Mouse (Mus musculus) fat pad, adult 2 months (tissue): ENCODE data around the gene Wdr6.

ENCODE experiments used
- DNase-seq: peaks from one replicate; pipeline ENCODE4 v3.0.0-alpha.2; 2011; ENCODE audit warnings: low read depth, low spot score; ENCODE audit errors: extremely low read depth

The Wdr6 gene

DNA sequence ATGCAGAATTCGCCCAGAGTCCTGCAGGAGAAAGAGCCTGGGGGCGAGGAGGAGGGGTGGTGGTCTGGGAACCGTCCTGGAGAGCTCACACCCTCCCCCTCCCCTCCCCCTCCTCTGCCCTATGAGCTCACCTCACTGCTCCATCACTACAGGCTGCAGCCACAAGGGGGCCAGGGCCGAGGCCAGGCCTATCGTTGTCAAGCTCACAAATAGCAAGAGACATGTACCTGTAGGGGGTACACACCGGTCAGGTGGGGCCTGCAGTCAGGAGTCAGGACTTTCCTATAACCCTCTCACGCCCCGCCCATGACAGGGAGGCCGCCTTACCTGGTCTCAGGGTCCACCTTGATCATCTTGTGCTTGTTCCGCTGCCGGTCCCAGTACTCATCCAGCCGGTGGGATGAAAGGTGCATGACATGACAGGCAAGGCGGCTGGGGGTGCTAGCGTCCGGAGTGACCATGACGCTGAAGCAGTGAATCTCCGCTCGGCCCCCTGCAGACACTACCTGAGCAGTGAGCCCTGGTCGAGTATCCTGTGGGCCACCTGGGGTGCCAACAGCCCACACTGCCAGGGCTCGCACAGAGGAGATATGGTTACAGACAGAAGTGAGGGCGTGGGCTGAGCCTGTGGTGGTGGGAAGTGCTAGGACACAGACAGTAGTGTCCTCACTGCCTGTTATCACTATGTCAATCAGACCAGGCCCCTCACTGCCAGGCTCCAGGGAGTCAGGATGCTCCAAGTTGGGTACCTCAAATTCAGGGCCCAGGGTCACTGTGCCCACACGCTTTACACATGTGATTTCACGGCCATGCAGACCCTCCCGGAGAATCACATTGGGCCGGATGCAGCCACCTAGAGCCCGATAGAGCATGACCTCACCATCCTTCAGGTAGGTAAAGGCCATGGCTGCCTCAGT lies 4.5 kb downstream of the Wdr6 start:
- no peak for DNase-seq

GRCm38 (mm10) chr9:108572321-108572720 lies 6.2 kb downstream of the Wdr6 start:
- DNase-seq = no peak

GRCm38 (mm10) chr9:108571401-108571973 lies 7.1 kb downstream of the Wdr6 start:
- no peak for DNase-seq

- DNase-seq = no peak
These were observed 8.2 kb downstream of the Wdr6 start for GRCm38 (mm10) chr9:108570207-108570896.

- peak; percentile 46 for DNase-seq
These were observed 8.9 kb downstream of the Wdr6 start, which contains the start of gene Dalrd3 for GRCm38 (mm10) chr9:108569381-108570206. TSS of gene Dalrd3 (plus strand) at chr9:108569886.

DNA sequence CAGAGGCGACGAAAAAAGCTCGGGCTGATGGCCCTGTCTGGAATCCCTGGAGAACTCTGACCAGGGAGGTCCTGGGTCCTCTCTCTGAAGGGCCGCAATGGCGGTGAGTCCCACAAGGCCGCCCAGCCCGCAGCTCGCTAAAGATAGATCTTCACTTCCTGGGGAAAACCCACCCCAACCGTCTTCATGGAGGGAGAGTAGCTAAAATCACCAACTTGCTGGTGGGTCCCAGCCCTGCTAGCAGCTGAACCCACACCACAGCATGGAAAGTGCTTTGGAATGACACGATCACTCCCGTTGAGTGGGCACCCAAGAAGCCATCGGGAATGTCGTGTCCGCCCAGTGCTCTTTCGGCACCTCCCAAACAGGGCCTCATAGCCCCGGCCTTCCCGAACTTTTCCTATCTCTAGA lies 10.0 kb downstream of the Wdr6 start:
- DNase-seq = no peak

- DNase-seq = no peak
These were observed 10.6 kb downstream of the Wdr6 start for GRCm38 (mm10) chr9:108567931-108568419.

DNA sequence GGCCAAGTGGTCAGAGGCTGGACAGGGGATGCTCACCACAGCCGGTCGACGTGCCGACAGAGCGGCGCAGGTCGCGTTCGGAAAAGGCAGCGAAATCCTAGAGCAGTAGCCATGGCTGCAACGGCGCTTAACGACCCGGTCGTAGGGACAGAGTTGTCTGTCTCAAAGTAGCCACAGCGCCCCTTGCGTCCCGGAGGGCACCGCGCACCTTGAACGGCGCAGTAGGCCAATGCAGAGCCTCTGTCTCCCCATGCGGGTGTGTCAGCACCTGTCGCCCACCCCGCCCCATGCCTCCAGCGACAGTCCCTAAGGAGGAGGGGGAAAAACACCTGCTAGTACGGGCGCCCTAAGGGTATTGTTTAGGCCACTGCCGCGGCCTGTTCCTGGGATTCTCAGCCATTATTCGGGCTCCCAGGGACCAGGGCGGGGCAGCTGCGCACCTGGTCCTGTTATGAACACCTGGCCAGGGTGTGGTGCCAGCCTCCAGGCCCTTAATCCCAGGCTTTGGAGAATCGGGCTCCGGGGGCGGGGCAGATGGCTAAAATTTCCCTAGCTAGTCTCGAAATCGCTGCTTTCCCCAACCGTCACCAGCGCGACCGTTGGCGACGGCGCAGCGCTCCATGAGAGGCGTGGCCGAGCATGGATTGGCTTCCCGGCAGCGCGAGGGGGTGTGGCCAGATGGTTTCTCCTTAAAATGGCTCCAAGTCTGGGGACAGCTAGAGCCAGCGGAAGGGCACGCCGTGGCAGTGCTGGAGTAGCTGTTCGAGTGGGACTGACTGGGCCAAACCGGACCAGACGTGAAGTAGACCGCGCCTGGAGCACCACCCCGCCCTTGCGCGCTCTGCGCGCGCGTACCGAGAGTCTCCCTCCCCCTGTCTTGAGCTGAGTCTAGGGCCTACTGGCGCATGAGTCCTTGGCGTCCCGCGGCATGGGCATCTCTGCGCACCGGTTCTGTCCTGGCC lies 11.4 kb downstream of the Wdr6 start, which contains the start of gene Ndufaf3:
Ndufaf3 (minus strand) TSS at position 620 of the 962 bp plus-strand sequence.
- DNase-seq = peak; percentile 70

DNA sequence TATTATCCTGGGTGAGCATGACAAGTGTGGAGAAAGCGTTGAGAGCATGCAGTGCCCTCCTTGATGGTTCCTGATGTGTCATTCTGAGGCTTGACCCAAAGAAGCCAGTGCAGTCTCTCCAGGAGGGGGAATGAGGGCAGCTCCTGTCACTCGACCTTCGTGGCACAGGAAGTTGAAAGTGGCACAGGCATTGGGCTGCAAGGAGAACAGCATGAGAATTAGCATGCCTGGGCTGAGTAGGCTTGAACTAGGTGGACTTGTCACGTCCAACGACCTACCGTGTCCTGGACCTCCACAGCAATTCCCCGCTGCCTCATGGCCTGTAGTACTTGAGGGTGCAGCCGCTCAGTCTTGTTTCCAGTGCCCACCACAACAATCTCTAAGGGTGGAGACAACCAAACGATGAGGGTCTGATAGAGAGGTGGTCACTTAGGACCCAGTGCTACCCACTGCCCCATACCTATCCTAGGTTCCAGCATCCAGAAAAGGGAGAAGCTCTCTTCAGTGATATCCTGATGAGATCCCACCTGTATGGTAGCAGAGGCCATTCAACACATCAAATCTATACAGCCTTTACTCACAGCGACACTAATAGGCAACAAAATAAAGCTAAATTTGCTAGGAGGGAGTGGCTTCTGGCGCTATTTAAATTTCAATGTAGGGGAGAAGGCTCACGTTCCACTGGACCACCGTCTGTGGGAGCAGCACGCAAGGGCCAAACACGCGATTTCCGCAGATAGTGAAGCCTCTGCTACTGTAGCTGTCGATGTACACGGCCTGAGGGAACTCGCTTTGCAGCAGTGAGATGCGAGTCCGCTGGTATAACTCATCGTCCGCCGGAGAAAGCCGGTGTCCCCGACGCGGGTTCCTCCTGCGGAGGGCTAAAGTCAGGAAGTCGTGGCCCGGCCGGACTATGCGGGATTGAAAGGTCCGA lies 12.4 kb downstream of the Wdr6 start:
- no peak for DNase-seq

- DNase-seq = no peak
These were observed 14.4 kb downstream of the Wdr6 start for GRCm38 (mm10) chr9:108564131-108564530.

DNA sequence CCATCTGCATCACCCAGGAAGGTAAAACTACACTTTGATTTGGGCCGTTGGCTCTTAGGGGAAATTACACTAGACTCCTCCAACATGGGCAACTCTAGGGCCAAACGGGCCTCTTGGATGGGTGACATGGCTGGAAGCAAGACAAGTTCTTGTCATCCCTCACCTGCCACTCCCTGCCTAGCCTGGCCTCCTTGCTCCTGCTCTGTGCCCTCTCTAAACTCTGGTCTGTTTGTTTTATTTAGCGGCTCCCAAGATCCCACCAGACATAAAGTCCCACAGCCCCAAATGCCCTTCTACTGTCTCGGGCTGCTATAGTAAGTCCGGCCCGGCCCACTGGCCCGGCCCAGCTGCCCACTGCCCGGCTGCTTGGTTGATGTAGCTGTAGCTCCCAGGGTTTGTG lies 14.9 kb downstream of the Wdr6 start:
- no peak for DNase-seq

DNA sequence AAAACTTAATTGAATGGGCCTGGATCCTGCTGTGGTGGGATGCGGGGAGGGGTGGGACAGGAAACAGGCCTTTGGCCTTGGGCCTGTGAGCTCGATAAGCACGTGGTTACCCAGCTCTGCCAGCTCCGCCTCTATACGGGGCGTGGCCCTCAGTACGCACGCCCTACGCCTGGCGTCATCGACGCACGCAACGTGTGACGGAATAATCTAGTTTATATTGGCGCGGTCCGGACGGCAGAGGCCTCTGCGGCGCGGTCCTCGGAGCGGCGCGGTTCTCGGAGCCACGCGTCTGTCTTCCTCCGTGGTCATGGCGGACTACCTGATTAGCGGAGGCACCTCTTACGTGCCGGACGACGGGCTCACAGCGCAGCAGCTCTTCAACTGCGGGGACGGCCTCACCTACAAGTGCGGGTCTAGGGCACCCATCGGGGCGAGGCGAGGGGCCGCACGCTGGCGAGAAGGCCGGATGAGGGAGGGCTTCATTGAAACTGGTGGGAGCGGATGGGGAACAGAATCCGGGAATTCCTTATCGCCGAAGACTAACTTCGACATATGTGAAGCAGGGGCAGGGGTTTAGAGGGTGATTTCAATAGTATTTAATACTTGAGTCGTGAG lies 18.2 kb downstream of the Wdr6 start, which contains the start of gene Impdh2:
Impdh2 (plus strand) TSS at position 60 of the 615 bp plus-strand sequence.
- peak; percentile 68 for DNase-seq

DNA sequence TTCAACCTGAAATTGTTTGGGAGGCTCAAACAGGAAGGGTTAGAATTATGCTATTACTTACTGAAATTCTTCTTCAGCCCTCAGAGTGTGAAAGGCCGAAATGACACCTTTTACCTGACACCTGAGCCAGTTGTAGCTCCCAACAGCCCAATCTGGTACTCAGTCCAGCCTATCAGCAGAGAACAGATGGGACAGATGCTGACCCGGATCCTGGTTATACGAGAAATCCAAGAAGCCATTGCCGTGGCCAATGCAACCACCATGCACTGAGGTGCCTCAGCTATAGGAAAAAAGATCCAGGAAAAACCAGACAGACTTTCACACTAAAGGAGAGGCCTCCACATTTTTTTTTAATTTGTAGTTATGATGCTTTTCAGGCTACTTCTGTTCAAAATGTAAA lies 19.4 kb downstream of the Wdr6 start:
- no peak for DNase-seq

DNA sequence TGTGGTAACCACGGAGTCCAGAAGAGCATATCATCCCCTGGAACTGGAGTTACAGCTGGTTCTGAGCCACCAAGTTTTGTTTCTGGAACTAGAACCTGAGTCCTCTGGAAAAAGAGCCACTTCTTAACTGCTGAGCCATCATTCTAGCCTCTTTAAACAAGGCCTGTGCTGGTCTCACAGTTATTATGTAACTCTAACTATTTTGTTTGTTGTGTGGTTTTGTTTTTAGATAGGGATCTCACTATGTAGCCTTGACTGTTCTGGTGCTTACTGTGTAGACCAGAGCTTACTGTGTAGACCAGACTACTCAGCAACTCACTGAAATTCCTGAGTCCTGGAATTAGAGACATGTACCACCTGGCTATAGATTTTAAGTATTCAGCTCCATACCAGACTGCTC lies 31.7 kb downstream of the Wdr6 start:
- no peak for DNase-seq

DNA sequence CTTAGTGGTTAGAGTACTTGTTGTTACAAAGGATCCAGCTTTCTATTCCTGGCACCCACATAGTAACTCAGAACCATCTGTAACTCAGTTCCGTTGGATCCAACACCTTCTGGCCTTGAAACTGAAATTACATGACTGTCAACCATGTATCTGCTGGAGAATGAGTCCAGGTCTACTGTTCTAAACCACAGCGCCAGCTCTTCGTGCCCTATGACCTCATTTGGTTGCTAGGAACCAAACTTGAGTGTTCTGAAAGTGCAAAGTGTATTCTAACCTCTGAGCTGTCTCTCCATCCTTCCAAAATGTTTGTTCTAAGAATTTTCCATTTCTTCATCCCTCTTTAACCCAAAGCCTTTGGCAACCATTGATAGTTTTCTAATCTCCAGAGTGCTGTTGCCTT lies 32.6 kb downstream of the Wdr6 start:
- no peak for DNase-seq

DNA sequence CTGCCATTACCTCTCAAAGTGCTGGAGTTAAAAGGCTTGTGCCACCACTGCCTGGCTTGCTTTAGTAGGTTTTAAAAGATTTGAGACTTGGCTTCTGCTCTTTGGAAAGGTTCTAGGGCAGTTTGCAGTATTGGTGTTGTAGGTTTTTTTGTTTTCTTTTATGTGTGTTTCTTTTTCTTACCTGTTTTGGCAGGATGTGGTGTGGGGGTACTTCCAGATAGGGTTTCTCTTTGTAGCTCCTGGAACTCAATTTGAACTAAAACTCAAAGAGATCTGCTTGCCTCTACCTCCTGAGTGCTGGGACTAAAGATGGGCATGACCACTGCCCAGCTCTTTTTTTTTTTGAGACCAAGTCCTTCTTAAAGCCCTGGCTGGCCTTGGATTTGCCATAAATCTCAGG lies 37.7 kb downstream of the Wdr6 start:
- DNase-seq = no peak

DNA sequence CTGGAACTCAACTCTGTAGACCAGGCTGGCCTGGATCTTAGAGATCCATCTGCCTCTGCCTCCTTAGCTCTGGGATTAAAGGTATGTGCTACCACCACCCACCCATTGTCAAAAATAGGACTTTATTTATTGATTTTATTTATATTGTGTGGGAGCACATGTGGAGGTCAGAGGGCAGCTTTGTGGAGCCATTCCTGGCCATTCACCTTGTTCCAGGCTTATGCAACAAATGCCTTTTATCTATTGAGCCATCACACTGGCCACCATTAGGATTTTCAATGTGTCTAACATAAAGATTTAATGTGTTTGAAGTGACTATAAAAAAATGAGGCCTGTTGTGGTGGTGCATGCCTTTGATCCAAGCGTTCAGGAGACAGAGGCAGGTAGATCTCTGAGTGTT lies 47.0 kb downstream of the Wdr6 start:
- DNase-seq = no peak

GRCm38 (mm10) chr9:108530954-108531353 lies 47.6 kb downstream of the Wdr6 start:
- no peak for DNase-seq
